Mouse (Mus musculus) liver, adult 10 weeks (tissue): ENCODE results near the gene Tmem237. TPM values are rescaled to one million over a fixed set of nuclear protein-coding genes. Genes with fewer than 3 reads are reported as not detected.

Source experiments
- polyA plus RNA-seq: library from polyadenylated mRNA; stranded (reverse); fragments of 350-450 nt; fragmentation: Illumina TruSeq; extraction: RNeasy Lipid Tissue Mini Kit (QIAGEN cat#74804); gene quantifications from one replicate; pipeline ENCODE4 v1.2.3, GENCODE M21; 2014; ENCODE audit warnings: low read depth, low replicate concordance

Tmem237 gene
- 4.7 TPM for polyA plus RNA-seq

GRCm38 (mm10) chr1:59119720-59120457 lies at the start of gene Tmem237:
TSS of gene Tmem237 (minus strand) at chr1:59120408.

DNA sequence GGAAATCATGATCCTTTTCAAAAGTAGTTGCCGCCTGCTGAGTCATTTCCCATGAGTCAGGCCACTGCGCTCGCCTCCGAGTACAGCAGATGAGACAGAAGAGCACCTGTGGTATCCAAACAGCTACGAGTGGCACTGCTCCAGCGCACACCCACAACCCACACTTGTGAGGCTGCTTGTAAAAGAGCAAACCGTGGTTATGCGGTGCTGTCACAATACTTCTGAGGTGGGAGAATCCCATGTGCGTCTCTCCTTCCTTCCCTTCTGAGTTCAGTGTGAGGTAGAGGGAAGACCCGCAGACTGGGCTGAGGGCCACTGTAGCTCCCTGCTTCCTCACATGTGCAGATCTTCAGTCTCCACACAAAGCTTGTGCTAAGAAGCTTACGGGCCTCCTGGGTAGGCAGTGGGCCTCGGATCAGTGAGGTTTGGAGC lies 42.8 kb upstream of the Tmem237 start, which contains the start of gene Mpp4:
Mpp4 (minus strand) TSS at position 360 of the 432 bp plus-strand sequence.

DNA sequence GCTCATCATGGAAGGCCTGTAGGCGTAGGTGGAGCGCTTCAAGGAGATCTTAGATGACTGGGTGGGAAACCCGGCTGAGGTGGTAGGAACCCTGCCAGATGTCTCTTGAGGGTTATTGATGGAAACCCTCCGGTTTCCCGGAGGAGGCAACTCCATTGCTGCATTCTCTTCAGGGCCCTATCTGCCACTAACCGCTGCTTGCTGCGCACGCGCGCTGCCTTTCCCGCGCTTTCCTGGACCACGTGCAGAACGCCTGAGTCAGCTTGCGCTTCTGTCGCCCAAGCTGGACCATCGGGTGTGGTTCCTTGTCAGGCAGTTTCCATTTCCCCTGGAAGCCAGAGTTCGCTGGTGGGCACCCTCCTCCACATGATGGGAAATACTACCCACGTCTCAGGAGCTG lies 25.5 kb downstream of the Tmem237 start, which contains the start of gene C2cd6:
C2cd6 (minus strand) TSS at position 196 of the 400 bp plus-strand sequence.

Other genes starting within 250 kb of the Tmem237 start
- gene Trak2, start 147.0 kb downstream of the Tmem237 start, polyA plus RNA-seq = 12.0 TPM
- gene Stradb, start 146.9 kb downstream of the Tmem237 start, polyA plus RNA-seq = 38.8 TPM
- gene C2cd6, start 25.5 kb downstream of the Tmem237 start, polyA plus RNA-seq = not detected
- gene Mpp4, start 43.0 kb upstream of the Tmem237 start, polyA plus RNA-seq = 1.2 TPM
- gene Als2, start 116.8 kb upstream of the Tmem237 start, polyA plus RNA-seq = 22.4 TPM
- not detected for gene Cdk15, start 136.5 kb upstream of the Tmem237 start, polyA plus RNA-seq